Mouse (Mus musculus): ENCODE results near the gene Thra.

DNA sequence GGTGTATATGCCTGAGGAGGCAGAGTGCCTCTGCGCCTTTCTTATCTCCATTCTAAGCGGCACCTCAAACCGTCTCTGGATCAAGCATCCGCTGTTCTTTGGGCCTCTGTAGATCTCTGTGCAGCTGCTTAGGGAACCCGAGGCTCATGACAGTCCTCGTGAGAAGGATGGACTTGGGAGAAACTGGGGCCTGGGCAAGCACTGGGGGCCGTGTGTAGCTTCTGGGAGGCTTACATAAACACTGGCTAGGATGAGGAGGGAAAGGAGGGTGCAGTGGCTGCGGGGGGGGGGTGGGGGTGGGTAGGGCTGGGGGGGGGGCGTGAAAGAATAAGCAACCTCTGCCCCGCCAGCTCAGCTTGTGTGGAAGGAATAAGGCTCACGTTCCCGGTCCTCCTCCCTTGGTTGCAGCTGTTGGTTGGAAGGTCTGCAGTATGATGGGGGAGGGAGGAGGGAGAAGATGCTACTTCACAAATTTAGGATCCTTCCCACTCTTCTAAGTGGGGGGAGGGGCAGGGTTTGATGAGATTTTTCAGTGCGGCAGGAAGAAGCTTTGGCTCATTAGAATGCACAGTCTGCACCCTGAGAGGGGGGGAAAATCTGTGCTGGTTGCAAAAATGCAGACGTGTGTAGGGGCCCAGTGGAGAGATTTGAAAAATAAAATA is 41.5 kb downstream of the Thra start:
- TF ChIP-seq CTCF (IDR thresholded peaks at IDR 0.05; ENCODE audit: low read depth, low read length) (no peak), POLR2A (IDR thresholded peaks at IDR 0.05; ENCODE audit: extremely low read depth, insufficient read depth, low read length) (no peak)
